Mouse (Mus musculus): ENCODE results near the gene Sulf2.

The Sulf2 gene

DNA sequence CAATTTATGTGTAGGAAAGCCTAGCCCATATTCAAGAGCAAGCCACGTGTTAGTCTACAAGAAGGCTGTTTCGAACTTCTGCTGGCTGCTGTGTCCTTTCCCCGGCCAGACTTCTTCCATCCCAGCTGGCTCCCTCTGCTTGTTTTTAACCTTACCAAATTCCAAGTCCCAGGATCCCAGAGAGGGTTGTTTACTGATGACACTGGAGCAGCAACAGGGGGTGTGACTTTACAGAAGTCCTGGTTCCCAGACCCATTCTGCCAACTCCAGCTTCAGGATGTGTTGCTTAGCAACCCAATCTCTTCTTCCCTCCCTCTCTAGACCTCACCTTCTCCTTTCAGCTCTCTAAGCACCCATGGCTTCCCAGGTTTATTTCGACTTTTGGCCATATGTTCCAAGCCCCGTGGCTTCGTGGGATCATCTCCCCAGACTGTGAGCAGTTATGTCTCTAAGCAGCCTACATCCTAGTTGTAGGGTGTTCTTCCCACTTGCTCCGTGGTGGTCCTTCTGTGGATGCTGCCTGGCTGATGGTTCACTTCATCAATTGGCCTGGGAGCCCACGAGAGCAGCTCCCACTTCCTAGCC lies 20.2 kb upstream of the Sulf2 start:
- in situ Hi-C loops (cut with MseI, MboI), result no loop called here

DNA sequence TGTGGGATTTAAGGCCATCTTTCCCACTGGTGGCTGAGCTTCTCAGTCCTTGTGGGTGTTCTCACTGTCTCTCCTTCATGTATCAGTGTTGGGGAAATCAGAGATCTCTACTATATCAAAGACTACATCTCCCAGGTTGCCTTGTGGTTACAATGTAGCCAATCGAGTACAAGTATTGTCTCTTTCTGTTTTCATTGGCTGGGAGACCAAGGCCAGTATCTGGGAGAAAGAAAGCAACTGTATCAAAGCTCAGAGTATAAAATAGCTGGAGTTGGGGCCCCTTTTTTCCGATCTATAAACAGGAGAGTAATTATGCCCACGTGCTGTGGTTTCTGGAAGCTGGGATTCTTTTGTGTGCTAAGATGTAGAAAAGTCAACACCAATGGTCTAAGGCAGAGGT lies 19.7 kb upstream of the Sulf2 start:
- in situ Hi-C loops (cut with MseI, MboI), result no loop called here

GRCm38 (mm10) chr2:166173169-166173568 lies 17.7 kb upstream of the Sulf2 start:
- in situ Hi-C loops (cut with MseI, MboI), result no loop called here

- in situ Hi-C loops (cut with MseI, MboI), result no loop called here
Observed at GRCm38 (mm10) chr2:166170173-166170572, 14.7 kb upstream of the Sulf2 start.

DNA sequence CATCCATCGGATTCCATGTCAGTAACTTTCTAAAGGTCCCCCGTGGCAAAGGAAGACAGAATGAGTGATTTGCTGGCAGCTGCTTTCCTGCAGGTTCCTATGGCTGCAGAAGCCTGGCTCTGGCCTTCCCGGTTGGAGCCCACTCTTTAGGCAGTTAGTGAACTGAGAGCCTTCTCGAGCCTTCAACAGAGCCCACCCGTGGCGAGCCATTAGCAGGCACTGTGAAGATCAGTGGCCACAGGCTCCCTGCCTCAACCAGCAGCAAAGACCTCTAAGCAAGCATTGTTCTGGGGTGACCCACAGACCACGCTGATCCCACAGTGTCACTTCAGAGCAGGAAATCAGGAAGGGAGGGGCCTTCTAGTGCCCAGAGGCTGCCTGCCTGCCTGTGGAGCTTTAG lies 13.4 kb upstream of the Sulf2 start:
- in situ Hi-C loops (cut with MseI, MboI), result no loop called here

DNA sequence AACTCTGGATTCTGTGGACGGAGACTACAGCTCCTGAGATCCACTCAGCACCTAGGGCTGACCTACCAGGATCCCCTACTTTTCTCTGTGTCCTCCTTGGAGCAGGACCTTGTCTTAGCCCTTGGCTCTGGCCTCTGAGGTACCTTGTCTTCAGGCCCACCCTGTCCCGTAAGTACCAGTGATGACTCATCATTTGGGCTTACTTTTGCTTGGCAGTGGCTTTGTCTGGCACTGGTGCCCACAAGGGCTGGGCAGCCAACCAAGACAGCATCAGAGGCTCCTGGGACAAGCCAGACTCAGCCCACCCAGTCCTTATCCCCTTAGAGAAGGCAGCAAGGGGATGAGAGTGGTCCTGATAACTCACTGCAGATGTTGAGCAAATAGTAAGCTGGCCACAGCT lies 11.9 kb upstream of the Sulf2 start:
- in situ Hi-C loops (cut with MseI, MboI), result no loop called here

- in situ Hi-C loops (cut with MseI, MboI), result no loop called here
Observed at GRCm38 (mm10) chr2:166165396-166165795, 9.9 kb upstream of the Sulf2 start.

- in situ Hi-C loops (cut with MseI, MboI), result no loop called here
Observed at GRCm38 (mm10) chr2:166164601-166165000, 9.1 kb upstream of the Sulf2 start.

- in situ Hi-C loops (cut with MseI, MboI), result no loop called here
Observed at GRCm38 (mm10) chr2:166163917-166164316, 8.5 kb upstream of the Sulf2 start.

DNA sequence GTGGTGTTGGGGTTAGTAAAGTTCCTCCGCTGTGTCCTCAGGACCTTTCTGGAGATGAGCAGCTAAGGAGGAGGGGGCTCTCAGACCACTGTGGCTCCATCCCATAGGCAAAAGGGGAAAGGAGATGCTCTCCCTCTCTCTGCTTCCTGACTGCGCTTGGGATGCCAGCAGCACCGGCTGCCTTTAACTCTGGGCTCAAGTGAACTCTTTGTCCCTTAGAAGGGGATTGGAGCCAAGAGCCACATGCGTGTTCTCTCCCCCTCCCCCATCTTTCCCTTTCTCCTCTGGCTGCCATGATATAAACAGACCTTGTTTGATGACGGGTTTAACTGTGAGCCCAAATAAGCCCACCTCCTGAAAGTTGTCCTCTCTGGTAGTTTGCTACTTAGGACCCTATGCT lies 7.8 kb upstream of the Sulf2 start:
- in situ Hi-C loops (cut with MseI, MboI), result no loop called here

DNA sequence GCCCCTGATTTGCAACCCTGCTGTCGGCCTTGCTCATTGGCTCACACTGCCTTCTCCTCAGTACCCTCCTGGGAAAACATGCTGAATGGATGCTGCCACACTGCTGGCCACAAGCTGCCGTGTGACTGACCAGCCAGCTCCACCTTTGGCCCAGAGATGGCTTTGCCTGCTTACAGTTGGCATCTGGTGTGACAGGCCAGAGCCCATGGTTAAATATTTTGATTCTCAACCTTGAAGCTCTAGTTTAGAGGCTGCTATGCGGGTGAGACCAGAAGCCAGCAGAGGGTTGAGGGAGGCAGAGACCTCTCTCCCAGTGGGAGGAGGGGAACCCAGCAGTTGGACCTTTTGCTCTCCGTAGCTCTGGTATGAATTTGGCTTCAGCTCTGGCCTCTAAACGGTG lies 6.7 kb upstream of the Sulf2 start:
- in situ Hi-C loops (cut with MseI, MboI), result no loop called here

GRCm38 (mm10) chr2:166159276-166159675 lies 3.8 kb upstream of the Sulf2 start:
- in situ Hi-C loops (cut with MseI, MboI), result loop anchor here in 1 of 2 experiments (10.0 kb wide), 1 partner anchor 286 kb away; no protein-coding TSS in a partner anchor

DNA sequence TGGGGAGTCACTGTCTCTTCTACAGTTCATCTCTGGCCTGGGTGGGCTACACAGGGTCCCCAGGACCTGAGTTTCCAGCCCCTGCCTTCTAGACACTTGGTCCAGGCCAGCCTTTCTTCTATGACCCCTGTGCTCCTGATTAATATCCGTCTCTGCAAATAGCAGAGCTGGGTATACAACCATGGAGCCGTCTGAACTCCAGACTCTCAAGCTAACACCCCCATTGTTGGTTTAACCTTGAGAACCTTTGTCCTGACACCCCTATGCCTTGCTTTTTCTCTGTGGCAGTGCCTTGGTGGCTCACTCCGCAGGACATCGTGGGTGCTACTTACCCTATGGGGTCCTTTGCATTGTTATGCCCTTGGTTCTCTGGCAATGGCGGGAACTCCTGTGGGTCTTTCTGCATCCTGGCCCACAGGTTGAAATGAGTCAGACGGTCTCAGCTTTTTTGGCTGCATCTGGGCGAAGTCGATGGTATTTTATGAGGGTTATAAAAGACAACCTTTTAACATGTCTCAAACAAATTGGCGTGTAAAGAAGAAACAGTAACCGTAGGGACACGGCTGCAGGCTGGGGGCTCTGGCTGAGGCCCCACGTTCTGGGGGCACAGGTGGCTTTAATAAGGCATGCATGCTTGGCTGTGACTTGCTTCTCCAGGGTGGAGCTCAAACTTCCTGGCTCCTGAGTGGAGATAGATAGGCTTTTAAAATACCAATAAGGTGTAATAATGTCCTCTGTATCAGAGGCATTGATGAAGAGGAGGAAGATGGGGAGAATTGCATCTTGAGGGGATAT lies 2.5 kb upstream of the Sulf2 start:
- in situ Hi-C loops (cut with MseI, MboI), result loop anchor here in 1 of 2 experiments (10.0 kb wide), 1 partner anchor 287 kb away; no protein-coding TSS in a partner anchor

DNA sequence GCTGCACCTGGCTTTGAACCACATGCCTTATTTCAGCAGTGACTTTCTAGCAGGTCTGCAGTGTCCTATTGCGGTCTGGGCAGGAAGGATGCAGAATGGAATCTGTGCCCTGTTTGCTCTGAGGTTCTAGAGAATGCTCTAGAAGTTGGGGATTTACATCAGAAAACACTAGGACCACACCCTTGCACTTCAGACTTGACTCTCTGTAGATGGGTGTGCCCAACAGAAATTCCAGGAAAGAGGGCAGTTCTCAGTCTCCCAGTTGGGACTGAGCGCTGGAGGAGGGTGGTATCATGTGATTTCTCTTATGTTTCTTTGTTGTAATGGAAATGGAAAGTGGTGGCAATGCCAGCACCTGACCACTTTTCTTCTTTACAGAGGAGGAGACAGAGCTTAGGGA lies 1.7 kb upstream of the Sulf2 start:
- in situ Hi-C loops (cut with MseI, MboI), result loop anchor here in 1 of 2 experiments (10.0 kb wide), 1 partner anchor 288 kb away; no protein-coding TSS in a partner anchor

DNA sequence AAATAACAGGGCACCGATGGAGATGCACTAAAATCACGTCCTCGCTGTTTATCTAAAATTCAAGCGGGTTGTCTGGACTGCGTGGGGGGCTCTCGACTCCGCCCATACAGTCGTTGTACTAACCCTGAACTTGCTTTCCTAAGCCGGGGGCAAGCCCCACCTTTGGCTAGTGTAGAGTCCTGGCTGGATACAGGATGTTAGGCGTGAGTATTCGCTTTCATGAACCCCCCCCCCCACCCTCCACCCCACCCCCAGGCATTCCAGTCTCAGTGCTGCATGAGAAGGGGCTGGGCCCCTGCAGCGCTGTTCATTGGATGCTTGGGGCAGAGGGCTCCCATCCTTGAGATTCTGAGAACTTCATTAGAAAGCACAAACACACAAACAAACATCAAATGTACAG lies 659 bp upstream of the Sulf2 start:
- in situ Hi-C loops (cut with MseI, MboI), result loop anchor here in 1 of 2 experiments (10.0 kb wide), 1 partner anchor 289 kb away; no protein-coding TSS in a partner anchor

DNA sequence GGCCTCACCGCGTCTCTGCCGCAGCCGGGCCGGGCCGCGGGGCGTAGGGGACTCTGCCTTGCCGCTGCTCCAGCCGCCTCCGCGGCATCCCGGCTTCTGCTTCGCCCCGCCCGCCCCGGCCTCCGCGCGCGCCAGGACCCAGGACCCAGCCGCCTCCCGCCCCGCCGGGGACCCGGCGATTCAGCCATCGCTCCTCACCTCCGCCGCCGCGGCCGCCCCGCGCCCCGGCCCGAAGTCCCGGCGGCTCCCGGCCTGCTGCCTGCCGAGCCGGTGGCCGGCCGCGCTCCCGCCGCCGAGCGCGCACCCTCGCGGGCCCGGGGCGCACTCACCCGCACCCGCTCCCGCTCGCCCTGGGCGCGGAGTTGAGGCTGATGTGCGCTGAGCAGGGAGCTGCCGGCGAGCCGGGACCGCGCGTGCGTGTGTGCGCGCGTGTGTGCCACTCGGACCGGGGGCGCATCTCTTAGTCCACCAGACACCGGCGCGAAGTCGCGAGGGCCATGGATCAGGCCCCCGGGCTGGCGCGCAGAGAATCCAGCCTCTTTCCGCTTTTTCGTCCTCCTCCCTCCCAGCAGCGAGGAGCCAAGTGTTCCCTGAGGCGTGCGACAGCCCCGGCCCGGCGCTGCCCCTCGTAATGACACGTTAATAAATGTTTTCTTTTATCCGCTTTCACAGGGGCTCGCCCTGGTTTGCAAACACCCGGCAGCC lies 562 bp downstream of the Sulf2 start:
- in situ Hi-C loops (cut with MseI, MboI), result loop anchor here in 1 of 2 experiments (10.0 kb wide), 1 partner anchor 290 kb away; no protein-coding TSS in a partner anchor

- in situ Hi-C loops (cut with MseI, MboI), result loop anchor here in 1 of 2 experiments (10.0 kb wide), 1 partner anchor 291 kb away; no protein-coding TSS in a partner anchor
Observed at GRCm38 (mm10) chr2:166153891-166154711, 1.4 kb downstream of the Sulf2 start.

- in situ Hi-C loops (cut with MseI, MboI), result loop anchor here in 1 of 2 experiments (10.0 kb wide), 1 partner anchor 291 kb away; no protein-coding TSS in a partner anchor
Observed at GRCm38 (mm10) chr2:166153399-166153793, 2.1 kb downstream of the Sulf2 start.

DNA sequence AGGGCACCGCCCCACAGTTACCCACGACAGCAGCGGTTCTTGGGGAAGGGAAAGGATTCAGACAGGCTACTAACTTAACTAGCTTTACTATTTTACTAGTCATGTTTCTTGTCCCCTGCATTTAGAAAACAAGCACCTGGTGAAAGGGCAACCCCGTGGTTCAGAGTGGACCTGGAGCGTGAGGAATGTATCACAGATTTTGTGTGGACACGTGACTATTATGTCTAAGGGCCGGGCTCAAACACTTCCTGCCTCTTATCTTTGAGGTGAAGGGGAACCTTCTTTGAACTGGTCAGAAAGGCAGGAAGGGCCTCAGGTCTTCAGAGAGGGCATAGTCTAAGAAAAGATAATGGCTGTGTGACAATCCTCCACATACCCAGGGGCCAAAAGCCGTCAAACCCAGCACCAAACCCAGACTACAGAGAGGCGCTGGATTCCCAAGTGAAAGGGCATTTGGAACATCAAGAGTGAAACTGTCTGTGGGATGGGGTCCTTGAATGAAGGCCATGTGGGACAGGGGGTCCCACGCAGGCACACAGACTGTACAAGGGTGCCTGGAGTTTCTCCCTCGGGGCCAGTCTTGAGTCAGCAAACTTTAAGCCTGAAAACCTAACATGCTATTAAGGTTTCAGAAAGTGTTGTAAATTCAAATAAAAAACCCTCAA lies 2.6 kb downstream of the Sulf2 start:
- in situ Hi-C loops (cut with MseI, MboI), result loop anchor here in 1 of 2 experiments (10.0 kb wide), 1 partner anchor 292 kb away; no protein-coding TSS in a partner anchor
